Mouse (Mus musculus) heart, postnatal 10 days (tissue): Measurements from ENCODE around the gene Vmn1r75. TPM values are rescaled to one million over a fixed set of nuclear protein-coding genes. Genes with fewer than 3 reads are reported as not detected.

Source experiments
- DNase-seq, 2 experiments: peaks; one replicate each; pipeline ENCODE4 v3.0.0; 2021
- intact Hi-C: fragments of 180-260 bp; cut with DNase I; formaldehyde crosslinking; loops from one replicate; pipeline ENCODE4 v1.15.1; 2025
- total RNA-seq, 2 experiments: library from RNA; stranded (reverse); gene quantifications; 2 replicates each; pipeline ENCODE4 v1.2.3; 2021

Vmn1r75 gene
- total RNA-seq, result not detected

DNA sequence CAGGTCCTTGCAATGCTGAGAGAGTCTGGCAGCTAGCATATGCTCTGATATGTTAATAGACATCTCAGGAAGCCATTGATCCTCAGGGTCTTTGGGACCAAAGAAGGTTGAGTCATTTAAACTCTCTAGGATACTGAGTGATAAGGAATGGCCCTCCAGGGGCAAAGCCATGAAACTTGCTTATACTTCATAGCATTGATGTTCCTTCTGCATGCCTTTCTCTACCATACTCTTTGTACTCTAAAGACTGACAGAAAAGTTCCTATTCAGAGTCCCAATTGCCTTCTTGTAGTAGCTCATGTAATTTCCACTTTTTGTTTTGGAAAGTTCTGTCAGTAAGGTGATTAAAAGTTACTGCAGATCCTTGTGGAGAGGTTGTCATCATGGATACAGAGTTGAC lies at the start of gene Vmn1r75:
TSS of gene Vmn1r75 (plus strand) at position 301 of the 400 bp plus-strand sequence.
- intact Hi-C loops, result no loop called here
- no peak for DNase-seq

DNA sequence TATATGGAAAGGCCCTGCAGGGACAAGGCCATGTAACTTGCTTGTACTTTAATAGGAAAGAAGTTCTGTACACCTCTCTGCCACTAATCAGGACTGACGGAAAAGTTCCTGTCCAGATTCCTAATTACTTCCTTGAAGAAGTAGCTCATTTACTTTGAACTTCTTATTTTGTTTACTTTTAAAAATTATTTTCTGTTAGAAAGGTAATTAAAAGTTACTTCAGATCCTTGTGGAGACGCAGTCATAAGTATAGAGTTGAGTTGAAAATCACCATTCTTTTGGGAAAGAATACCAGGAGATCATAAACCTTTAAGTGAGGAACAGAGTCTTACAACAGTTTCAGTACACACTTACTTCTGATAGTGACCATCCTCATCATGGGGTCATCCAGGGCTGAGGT lies 40.8 kb upstream of the Vmn1r75 start, which contains the start of gene Vmn1r74:
TSS of gene Vmn1r74 (plus strand) at position 301 of the 400 bp plus-strand sequence.
- DNase-seq, result no peak
- intact Hi-C loops, result no loop called here

Other genes starting within 250 kb of the Vmn1r75 start
- gene Vmn1r72, start 194.5 kb upstream of the Vmn1r75 start, total RNA-seq, result not detected
- gene Vmn1r73, start 144.4 kb upstream of the Vmn1r75 start, total RNA-seq, result not detected
- not detected for gene Vmn1r74, start 40.6 kb upstream of the Vmn1r75 start, total RNA-seq
- not detected for gene Vmn1r76, start 63.6 kb downstream of the Vmn1r75 start, total RNA-seq
- not detected for gene Vmn1r77, start 162.1 kb downstream of the Vmn1r75 start, total RNA-seq